Mouse (Mus musculus): Measurements from ENCODE around the gene Dact2. TPM values are rescaled to one million over a fixed set of nuclear protein-coding genes. Genes with fewer than 3 reads are reported as not detected.
A peak's percentile ranks its signal among the peaks of the same experiment; 100 is the strongest.

Gene Dact2
- total RNA-seq, 1 experiment from 2014 or later, result 0.85 TPM

DNA sequence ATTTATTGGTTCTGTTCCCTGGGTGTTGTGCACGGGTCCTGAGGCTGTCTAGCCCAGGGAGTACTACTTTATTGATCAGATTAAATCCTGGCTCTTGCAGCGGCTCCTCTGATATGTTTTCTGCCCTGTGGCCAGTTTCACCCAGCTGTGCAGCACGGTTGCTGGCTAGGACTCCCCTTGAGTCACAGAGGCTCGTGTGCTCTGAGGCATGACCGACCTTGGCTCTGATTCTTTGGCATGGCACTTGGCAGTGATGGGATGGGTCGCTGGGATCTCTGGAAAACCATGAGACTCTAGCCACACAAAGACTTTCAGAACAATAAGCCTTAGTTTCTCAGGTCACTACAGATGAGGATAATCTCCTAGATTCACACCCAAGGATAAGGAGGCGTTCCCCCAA lies 8.7 kb upstream of the Dact2 start:
- peak; percentile 65 for DNase-seq

DNA sequence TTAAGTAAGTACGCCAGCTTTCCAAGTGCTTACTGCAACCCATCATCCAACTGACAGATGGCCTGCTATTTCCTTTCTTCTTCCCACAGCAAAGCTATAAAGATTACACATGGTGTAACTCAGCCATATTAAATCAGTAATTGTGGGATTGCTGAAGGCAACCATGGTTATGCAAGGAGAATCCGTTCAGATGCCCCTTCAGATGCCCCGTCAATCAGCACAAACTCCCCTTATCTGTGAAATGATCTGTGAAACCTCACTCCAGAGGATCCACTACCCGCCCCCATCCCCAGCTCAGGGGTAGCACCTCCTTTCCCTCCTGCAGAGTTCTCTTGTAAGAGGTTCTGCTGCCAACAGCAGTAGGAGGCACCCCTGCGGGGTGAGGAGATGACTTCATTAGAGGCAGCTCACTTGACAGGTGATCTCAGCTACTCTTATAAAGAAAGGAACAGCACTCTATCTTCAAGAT lies 3.0 kb upstream of the Dact2 start:
- DNase-seq, result no peak

DNA sequence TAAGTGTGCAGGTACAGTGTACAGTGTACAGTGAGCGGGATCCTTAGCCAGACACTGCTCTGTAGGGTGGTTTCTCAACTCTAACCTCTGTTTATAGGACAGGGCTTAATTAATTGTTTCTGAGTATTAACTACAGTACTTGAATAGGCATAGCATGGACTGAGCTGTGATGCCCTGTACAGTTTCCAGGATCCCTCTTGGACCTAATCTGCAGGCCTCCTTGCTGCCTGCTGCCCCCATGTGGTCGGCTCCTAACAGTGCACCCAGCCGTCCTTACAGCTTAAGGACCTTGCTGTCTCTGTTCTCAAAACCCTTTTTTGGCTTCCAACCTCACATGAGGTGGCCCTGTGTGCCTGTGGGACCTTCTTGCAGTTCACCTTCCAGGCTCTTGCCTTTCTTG lies 2.0 kb upstream of the Dact2 start:
- DNase-seq, result peak; percentile 73

DNA sequence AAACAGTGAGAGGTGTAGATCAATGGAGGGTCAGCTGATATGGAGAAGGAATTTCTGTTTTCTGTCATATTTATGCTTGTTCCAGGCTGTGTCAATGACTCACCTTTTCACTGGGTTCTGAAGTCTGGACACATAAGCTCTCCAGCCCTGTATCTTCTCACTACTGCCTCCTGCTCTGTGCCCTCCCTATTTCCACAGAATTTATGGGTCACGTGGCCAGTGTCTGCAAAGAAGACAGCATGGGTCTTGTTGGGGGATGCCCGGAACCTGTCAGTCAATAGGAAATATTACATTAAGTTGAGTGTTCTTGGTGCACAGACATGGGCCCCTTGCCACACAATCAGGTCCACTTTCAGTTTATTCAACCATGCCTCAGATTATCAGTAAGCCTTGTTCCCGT lies 1.1 kb upstream of the Dact2 start:
- no peak for DNase-seq

DNA sequence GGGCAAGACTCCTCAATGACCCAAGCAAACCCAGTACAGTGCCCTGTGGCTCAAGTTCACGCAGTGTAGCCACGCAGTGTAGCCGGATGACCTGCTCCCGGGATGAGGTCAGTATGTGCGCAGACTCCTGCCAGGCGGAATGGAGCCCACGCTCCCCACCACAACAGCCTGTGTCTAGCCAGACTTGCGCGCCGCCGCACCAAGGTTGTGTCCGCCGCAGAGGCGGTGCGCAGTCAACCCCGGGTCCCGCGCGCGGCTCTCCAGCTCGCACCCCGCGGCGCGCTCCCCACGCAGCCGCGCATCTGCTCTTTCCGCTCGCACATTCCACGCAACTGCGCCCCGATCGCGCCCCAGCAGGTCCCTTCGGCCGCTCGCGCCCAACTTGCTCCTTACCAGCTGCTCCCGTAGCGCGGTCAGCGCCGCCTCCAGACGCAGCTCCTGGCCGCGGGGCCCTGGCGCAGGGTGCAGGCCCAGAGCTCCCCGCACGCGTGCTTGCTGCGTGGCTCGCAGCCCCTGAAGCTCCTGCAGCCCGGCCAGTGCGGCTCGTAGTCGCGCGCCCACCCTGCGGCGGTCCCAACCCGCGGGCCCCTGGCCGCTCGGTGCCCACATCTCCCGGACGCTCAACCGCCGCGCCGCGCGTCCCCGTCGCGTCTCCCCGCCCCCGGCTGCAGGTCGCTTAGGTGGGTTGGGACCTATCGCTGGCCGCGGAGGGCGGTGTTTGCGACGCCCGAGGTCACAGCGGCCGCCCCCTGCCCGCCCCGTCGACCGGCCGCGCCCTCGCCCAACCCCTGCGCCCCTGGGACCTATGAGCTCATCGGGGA lies 773 bp downstream of the Dact2 start:
- peak; percentile 29 for DNase-seq

DNA sequence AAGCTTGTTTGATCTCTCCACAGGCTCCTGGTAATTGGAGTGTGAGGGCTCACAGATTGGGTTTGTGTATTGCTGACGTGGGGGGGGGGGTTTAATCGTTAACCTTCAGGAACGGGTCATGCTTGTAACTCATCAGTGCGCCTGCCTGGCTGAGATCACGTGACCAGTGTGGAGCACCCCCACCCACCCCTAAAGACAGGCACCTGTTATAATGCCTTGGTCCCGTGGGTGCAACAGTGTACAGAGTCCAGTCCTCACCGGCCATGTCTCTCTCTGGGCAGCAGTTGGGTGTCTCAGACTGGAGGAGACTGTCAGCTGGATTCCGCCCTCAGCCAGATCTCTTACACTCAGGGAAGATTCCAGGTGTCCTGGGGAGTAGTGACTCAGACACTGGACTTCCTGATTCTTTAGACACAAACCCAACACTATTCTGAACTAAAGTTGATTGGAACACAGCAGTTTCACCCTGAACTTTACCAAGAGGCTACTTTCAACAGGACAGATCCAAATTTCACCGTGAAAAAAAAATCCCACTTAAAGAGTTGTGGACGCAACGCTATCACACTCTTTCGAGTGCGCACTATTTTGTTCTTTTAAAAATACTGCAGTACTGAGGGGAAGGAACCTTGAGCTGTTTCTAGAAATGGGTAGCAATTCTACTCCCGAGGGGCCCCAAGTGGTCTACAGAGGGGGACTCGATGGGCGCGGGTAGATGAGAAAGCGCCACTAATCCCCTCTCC lies 1.6 kb downstream of the Dact2 start:
- DNase-seq, result no peak

DNA sequence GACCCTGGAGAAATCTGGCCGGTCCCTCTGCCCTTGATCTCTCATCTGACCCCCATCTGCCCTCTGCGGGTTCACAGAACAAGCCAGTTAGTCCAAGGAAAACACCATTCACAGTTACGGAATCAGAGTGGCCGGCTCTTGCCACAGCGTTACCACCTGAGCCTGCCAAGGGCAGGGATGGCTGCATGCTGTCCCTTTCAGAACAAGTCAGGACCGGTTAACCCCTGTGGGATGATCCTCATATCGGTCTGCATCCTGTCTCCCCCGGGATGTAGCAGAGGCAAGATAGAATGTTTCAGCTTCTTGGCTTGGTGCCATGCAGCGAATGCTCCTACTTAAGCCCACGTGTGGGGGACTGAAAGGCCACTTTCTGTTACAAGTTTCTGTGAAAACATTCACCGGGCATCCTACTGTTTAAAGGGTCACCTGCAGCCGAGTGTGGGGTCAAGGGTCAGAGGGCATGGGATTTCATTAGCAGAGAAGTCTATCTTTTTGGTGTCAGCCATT lies 2.8 kb downstream of the Dact2 start:
- no peak for DNase-seq

DNA sequence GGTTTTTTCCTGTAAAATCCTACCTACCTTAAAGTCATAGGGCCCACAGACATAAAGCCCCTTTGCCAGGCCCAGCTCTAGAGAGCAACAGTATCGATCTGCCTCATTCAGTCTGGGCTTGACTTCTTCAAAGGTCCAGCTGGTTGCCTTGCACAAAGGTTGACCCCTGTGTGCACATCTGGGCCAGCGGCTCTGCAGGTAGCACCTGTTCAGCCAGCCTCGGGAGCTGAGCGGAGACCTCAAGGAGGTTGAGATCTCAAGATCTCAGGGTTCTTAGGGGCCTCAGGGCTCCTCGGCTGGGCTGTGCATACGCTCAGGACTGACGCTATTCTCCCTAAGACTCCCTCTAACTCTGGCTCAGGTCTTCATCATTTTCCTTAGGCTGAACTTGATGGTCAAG lies 3.9 kb downstream of the Dact2 start:
- no peak for DNase-seq

DNA sequence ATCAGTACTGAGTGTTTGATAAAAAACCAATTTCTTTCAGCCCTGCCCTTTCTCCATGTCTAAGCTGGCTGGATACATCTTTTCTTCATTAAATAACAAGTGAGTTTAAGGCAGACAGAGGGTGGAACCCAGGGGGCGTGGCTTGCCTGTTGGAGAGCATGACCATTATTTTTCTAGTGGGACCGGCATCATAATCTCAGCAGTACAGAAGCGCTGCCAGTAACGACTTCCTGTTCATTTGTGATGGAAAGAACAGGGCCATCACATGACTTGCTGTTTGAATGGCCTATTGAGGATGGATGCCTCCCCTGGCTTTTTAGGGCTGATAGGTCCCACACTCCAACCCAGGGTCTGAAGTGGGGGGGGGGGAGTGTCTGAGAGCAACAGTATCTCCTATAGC lies 4.5 kb downstream of the Dact2 start:
- no peak for DNase-seq

DNA sequence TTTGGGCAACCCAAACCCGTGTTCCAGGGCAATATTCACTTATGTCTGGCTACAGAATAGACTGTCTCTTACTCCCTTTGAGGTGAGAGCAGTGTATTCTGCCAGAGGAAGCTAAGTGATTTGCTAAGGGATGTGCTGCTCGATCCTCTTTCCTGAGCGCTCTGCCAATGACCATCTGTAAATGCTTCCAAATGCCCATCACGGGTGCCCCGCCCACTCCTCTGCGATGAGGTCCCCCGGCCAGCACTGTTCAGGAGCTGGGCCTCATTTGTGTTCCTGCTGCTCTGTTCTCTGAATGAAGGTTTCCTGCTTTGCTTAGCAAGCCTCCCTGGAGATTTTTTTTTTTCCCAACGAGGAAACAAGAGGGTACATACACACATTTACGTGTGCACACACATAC lies 11.2 kb downstream of the Dact2 start:
- no peak for DNase-seq

DNA sequence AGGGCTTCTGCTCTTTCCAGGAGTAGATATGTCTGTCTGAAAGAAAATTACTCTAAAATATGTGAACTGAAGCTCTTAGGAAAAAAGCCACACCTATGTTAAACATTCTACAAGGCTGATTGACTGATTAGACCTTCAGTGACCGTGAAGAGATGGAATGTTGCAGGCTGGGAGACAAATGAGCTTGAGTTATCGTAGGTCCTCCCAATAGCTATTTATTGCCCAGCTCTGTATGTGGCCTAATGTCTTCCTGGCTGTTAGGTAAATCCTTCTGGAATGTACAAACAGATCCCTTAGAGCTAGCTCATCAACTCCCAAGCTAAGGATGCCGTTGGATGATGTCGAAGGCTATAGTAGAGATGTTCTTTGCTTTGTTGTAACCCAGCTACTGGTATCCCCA lies 11.7 kb downstream of the Dact2 start:
- no peak for DNase-seq

DNA sequence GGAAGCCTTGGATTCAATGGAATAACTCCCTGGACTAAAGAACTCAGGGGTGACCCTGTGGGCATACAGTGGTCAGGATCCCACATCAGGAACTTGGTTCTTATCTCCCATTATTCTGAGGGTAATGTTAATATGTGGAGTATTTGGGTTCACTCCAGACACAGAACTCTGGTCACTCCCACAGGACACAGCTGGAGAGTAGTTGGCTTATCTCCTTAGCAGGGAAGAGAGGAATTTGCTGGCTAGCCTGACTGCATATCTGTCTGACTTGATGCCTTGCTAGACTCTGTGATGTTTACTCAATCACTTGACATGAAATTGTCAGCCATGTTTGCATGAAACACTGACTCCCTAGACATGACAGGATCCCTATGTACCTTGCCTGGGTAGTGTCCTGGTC lies 15.6 kb downstream of the Dact2 start:
- DNase-seq, result no peak

DNA sequence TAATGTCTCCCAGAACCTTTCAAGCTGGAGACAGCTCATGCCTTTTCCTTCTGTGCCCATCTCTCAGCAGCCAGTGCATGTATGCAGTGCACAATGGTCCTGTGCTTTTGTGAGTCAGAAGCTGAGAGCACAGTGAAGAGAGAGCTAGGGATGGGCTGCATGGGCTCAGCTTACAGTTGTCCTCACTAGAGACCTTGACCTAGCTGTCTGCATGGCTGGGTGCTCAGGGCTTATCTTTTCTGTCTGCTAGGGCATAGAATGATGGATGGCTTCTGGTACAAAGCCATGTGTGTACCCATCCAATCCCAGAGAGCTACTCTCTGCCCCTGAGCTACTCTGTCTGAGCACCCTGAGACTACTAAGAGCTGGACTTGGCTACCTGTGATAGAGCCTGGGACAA lies 17.0 kb downstream of the Dact2 start:
- DNase-seq, result peak; percentile 29

DNA sequence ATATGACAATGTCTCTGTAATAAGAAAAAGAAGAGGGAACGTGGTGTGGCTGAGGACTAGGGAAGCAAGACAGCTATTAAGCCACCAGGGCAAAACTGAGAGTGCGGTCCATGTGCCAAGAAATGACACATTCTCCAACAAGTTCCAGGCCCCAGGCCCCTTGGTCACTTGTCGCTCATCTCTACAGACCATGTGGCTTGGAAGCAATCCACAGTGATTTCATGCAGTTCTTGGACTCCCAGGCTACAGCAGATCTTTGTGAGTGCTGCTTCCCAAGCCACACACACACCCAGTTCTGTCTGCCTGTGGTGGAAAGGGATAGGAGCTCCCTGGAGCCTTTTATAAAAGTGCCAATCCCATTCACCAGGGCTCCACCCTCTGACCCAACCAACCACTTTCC lies 17.9 kb downstream of the Dact2 start:
- no peak for DNase-seq

DNA sequence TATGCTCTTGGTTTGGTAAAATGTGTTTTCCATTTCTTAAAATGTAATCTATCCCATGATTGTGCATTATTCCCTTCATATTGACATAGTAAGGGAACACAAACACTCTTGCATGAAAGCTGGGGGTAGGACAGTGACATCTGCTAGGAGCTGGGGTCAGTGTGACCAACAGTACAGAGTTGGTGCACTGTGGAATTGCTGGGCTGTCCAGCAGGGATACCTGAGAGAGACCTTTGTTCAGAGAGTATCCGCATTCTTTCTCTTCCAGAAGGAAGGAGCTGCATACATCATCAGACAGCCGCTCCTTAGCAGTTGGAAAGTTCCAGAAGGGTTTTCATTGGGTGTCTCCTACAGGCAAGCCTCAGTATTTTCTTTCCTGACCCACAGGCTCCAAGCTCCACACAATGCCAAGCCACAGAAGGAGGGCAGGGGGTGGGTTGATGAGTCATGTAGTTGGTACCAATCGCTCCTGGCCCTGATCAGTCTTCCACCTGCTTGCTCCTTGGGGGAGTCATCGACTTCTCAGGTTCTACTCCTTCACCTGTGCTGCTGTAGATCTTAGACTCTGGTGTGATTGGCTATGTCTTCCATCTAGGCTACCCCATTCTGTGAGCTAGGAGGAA lies 19.8 kb downstream of the Dact2 start:
- no peak for DNase-seq

DNA sequence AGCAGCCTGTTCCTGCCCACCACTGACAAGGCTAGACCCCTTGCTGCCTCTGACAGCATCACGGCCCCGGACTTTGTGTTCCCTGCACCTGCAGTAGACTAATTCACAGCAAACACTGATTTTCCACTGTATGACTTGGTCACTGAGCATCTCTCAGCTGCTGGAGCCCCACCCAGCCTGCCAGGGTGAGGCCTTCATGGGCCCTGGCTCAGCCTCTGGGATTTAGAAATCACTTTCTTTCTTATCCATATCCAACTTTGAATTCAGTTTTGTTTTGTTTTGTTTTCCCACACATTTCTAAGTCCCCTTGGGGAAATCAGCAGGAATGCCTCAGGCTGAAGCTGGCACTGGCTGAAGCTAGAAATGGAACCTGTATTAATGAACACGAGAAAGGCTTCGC lies 20.4 kb downstream of the Dact2 start:
- no peak for DNase-seq

DNA sequence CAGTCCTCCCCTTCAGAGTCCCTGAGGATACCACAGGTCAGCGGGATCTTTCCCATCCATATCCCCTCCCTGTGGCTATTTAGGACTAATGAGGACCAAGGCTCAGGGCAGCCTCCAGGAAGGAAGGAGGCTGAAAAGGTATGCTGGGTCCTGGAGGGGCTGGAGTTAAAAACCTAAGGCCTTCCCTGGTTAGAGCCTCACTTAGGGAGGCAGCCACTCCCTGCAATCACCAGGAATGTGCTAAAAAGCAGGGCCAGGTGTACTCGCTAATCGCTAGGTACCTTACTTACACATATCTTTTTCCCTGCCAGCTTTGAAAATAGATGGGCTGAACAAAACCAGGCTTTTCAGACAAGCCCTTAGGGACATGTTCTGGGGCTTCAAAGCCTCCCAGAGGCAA lies 21.2 kb downstream of the Dact2 start:
- DNase-seq, result no peak

DNA sequence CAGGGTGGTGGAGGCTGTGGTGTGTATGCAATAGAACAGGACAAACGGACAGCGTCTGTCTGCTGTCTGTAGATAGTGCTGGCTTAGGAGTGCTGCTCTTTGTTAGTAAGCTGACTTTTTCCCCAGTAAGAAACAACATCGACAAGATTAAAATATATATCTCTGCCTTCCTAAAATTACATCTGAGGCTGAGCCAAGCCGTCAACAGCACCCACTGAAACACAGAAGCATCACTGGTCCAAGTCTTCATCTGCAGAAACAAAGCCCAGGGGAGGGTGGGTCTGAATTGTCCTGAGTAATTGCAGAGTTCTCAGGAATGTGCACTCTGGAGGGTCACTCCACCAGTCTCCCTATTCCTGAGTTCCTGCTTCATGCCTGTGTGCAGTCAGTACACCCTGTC lies 25.2 kb downstream of the Dact2 start:
- no peak for DNase-seq

DNA sequence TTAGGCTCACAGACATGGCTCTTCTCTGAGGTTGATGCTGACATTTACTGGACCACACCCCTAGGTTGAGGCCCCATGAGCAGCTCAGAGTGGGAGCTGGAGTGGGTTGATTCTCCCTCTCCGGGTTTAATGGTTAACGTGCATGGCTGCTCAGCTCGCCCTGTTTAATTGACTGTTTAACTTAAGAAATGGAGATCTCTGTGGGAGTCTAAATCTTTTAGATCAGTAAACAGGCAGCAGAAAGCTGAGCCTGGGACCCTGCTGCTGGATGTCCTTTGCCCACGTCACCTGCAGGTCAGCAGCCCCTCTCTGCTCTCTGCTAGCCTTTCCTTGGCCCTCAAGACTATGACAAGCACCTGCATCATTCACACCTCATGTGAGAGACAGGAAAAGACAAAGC lies 25.6 kb downstream of the Dact2 start:
- no peak for DNase-seq

DNA sequence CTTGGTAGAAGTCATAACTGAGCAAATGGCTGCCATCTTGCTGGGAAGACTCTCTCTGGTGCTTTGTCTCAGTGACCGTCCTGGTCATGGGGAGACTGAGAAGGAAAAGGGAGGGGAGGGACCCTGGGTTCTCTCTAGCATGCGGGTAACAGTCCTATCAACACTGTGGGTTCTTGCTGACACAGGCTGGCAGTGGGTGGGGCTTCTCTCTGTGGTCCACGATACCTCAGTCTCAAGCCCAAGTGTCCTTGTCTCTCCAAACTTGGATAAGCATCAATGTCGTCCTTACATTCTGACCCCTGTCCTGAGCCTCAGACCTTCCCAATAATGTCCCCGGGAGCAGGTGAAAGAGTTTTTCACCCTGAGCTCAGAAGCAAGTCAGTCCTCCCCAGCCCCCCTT lies 26.1 kb downstream of the Dact2 start:
- DNase-seq, result no peak

DNA sequence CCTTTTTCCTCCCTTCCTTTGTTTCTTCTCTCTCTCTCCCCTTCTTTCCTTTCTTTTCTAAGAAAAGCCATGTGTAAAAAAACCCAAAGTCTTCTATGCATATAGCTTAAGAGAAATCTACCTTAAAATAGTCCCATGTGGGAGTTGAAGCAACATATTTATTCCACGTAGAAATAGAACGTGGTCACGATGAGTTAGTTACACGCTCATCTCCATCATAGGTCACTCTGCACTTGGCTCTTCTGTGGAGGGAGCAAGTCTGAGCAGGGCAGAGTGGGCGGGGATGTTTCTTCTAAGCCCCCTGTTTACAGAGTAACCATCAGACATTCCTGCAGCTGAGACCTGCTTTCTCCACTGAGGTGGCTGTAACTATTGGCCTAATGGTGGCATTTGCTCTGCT lies 27.1 kb downstream of the Dact2 start:
- DNase-seq, result no peak

DNA sequence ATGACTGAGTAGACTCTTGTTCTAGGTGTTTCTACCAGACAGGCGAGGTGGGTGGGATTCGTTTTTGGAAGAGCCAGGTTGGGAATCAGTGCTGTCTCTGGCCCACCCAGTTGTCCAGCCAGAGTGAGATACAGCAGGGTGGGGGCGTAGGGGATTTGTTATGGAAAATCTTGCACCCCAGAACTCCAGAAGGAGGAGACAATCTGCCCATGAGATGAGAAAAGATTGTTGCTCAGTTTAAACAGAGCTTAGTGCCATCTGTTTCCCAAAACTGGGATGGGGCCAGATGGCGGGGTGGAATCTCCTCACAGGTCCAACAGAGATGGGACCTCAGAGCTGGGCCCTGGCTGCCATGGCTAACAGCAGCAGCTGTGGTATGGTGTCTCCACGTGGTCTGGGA lies 28.4 kb downstream of the Dact2 start:
- no peak for DNase-seq

DNA sequence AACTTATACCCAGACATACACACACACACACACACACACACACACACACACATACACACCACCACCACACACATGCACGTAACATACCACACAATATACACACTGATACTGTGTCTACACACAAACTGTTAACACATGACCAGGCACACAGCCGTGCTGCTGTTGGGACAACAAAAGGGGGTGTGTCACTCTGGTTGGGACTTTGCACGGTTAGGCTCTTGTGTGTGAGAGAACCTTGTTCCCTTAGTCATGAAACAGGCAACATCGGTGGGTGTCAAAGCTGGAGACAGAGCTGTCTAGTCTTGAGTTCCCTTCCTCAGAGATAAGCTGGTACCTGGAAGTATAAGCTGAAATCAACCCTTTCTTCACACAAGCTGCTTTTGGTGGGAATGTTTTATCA lies 29.1 kb downstream of the Dact2 start:
- DNase-seq, result no peak
